Mouse (Mus musculus): ENCODE data around the gene Gm20708.
"Not testable (repeated sequence)": the region's sequence is repeated elsewhere in the genome, so short reads cannot be mapped to it uniquely, and the experiment has no call there.

Gene Gm20708

DNA sequence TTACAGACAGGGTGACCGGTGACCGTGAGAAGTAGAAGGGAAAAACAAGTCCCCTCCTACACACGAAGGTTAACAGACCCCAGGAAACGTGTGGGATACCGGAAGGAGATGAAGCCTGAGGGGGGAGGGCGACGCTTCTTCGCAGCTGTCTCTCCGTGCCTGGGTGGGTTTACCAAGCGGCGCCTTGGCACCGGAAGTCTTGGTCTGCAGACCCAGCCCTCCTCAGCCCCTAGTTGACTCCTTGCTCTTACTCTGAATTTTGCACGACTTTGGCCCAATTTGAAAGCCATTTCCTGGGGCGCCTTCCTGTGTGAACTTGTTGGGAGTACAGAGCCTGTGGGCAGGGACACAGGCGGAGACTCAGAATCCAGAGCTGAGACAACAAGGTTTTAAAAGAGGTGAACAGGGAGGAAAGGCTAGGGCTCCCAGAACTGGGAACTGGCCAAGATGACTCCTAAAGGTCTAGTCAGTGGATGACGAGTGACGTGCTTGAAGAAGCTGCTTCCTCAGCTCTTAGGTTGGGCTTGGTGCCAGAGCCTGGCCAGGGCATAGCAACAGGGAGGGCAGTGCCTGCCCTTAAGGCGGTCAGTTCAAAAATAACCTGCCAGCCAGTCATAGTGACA, 28.2 kb upstream of the Gm20708 start:
- no peak for DNase-seq (ENCODE audit: low spot score in 2 of 2)

DNA sequence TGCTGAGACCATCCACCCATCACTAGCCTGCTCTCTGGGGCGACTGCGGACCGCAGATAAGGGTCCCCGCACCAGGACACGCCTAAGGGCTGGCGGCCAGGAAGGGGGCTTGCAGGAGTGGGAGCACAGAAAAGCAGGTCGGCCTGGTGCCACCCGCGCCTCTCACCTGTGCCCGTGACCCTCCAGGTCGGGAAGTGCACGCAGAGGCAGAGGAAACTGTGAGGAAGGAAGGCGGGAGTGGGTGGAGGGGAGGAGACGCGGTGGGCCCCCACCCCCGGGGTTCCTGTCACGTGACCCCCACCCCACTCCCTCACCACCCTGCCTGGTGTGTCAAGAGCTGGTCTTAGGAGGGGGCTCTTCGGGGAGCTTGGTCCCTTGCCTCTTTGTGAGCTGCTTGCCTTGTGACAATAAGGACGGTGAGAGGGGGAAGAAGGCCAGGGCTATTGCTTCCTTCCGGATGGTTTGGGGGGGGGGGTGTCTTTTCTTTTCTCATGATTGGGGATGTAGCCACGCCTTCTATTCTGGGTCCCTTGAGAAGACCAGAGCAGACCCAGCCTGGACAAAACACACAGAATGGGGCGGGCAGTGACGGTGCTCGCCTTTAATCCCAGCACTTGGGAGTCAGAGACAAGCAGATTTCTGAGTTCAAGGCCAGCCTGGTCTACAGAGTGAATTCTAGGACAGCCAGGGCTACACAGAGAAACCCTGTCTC, 27.3 kb upstream of the Gm20708 start, which contains the start of the genes Tmc8 and Tmc6:
Tmc8 (plus strand) TSS at position 84 of the 712 bp plus-strand sequence.
Tmc6 (minus strand) TSS at position 206 of the 712 bp plus-strand sequence.
- DNase-seq (ENCODE audit: low spot score in 2 of 2), result no peak

DNA sequence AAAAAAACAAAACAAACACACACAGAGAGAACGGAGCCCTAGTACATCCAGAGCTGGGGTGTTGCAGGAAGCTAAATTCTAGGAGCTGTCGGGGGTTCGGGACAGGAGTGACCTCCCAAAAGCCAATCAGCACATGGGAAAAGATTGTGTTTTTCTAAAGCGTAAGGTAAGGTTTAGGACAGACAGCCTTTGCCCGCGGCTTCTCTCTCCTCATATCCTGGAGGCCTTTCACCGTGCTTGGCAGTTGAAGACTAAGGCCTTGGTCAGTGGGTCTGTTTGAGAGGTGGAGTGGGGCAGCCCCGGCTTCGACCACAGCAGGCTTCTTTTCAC, 26.8 kb upstream of the Gm20708 start:
- DNase-seq (ENCODE audit: low spot score in 2 of 2), result no peak

DNA sequence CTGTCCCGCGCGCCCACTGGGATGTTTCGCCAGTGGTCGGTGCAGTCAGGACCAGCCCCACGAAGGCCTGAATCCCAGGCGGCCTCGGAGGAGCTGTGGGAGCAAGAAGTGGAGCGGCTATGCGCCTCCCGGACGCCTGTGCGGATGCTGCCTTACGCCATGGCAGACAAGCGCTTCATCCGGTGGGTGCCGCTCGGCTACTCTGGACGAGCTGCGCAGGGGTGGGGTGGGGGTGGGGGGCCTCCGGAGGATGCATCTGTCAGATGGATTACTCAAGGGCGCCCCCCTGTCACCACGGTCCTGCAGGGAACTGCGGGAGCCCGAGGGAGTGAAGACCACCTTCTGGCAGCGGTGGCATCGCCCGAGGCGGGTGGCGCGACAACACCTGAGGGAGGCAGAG, 26.4 kb upstream of the Gm20708 start:
- no peak for DNase-seq (ENCODE audit: low spot score in 2 of 2)

DNA sequence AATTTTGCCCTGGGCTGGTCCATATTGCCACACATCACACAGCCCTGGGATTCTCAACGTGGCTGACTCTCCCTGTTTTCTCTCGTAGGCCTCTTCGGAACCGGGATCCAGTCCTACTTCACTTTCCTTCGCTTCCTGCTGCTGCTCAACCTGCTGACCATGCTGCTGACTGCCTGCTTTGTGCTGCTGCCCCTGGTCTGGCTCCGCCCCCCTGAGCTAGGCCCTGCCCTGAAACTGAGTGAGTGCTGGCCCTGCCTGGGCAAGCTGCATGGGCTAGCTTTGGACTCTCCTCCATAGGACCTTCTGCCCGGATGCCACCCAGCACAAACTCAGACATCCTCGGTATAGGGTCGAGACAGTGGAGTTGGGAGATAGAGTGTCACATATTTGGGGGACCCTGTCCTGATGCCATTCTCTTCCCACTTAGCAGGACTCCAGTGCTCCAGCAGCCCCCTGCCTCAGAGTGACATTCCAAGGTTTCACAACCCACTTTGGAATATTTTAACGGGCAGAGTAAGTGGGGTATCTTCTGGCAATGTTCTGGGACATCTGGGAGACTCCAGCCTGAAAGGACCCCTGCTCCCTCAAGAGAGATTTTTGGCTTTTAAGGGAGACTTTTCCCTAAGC, 25.7 kb upstream of the Gm20708 start:
- DNase-seq (ENCODE audit: low spot score in 2 of 2), result no peak

DNA sequence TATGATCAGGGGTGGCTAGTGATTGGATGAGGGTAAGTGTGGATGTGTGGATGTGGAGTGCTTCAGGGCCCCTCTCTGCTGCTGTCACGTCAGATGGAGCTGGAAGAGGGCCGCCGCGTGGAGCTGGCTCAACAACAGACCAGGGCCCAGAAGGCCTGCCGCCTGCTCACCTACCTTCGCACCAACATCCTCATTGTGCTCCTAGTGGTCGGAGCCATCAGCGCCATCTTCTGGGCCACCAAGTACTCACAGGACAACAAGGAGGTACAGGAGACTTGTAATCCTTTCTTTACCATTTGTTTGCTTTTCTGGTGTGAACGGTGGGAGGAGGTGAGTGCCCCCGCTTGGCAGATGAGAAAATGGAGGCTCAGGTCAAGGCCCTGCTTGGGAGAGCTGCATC, 23.2 kb upstream of the Gm20708 start:
- DNase-seq (ENCODE audit: low spot score in 2 of 2), result no peak

DNA sequence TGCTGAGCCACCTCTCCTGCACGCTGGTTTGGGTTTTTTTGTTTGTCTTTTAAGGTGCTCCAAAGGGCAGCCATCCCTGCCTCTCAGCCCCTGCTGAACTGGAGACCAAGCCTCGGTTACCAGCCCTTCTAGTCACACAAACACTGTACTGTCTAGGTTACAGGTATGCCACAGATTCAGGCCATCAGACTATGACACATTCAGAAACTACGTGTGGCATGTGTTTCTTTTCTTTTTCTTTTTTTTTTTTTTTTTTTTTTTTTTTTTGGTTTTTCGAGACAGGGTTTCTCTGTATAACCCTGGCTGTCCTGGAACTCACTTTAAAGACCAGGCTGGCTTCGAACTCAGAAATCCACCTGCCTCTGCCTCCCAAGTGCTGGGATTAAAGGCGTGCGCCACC, 21.0 kb upstream of the Gm20708 start:
- not testable (repeated sequence) for DNase-seq (ENCODE audit: low spot score in 2 of 2)

DNA sequence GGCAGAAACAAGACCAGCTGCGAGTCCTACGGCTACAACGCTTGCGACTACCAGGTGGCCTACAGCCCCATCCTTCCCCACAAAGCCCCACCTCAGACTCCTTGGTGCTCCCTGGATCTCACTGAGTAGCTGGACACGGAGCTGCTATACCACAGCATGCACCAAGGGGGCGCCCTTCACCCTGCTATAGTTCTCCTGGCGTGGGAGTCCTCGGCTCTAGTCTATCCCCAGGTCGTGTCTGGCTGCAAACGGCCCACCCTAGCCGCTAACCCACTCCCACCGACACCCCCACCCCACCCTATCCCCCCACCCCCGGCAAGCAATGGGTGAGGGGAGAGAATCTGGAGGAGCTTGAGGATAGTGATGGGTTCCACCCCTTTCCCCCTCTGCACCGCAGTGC, 19.2 kb upstream of the Gm20708 start:
- peak in 1 of 2 experiments; percentile 66 for DNase-seq (ENCODE audit: low spot score in 2 of 2)

DNA sequence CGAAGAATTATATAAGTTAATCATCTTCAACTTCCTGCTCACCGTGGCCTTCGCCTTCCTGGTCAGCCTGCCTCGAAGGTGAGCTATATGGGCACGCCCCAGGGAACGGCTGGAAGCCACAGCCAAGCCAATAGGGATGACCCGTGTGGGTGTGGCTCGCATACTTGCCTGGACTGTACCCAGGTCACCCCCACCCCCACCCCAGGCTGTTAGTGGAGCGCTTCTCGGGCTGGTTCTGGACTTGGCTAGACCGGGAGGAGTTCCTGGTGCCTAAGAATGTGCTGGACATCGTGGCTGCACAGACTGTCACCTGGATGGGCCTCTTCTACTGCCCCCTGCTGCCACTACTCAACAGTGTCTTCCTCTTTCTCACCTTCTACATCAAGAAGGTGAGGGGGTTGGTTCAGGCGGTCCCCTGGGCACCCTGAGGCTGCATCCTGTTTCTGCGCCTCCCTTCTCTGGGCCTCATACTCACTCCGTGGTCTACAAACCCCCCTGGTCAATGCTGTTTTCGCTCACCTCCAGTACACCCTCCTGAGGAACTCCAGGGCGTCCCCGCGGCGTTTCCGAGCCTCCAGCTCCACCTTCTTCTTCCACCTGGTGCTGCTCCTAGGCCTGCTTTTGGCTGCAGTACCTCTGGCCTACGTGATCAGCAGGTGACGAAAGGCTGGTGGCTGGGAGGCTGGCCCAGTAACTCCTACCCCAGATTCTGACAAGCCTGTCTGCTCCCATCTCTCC, 18.6 kb upstream of the Gm20708 start:
- DNase-seq (ENCODE audit: low spot score in 2 of 2), result no peak

DNA sequence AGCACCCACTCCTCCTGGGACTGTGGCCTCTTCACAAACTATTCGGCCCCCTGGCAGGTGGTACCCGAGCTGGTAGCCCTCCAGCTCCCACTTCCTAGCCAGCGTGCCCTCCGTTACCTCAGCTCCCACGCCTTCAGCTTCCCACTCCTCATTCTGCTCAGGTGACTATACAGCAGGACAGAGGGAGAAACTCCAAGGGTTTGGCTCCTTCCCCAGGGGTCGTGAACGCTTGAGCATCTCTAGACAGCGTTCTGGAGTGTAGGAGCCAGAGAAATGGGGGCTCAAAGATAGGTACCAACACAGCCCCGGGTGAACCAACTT, 18.1 kb upstream of the Gm20708 start:
- DNase-seq (ENCODE audit: low spot score in 2 of 2), result no peak

DNA sequence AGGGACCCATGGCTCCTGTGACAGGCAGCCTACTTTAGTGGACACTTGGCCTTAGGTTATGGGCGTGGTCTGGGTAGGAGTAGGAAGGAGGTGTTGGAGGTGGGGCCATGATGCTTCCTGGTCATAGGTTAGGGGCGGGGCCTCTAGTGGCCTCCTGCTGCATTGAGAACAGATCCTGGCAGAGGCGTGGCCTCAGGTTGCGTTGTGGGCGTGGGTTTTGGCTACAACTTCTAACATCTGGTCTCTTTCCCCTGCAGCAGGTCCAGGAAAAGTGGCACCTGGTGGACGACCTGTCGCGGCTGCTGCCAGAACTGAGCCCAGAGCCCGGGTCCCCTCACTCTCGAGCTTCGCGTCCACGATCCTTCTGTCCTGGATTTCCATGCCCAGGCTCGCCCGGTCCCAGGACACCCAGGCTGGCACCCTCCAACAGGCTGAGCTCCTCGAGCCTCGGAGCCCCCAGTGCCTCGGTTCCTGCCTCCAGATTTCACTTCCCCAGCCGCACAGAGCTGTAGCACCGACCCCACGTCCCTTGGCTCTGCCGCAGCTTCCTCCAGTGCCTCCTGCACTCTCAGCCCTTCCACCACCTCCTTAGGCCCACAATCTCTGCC, 17.1 kb upstream of the Gm20708 start:
- no peak for DNase-seq (ENCODE audit: low spot score in 2 of 2)

DNA sequence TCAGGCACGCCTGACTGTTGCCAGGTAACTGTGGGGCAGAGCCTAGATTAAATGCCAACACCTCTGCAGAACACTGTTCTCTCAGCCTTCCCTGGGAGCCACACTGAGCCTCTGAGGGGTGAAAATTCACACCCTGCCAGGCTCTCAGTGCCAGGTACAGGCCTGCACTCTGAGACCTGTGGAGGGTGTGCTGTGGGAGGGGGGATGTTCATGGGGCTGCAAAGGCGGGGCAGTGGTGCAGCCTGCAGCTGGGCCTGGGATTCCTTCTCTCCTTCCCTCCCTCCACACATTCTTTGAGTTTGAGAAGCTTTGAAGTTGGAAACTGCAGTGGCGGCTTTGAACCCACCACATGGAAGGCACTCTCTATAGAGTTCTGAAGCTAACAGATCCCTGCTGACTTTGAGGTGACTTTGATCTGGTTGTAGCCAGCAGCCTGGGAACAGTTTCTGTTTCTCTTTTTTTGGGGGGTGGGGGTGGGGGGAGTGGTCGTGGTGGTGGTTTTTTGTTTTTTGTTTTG, 15.4 kb upstream of the Gm20708 start:
- DNase-seq (ENCODE audit: low spot score in 2 of 2), result no peak

DNA sequence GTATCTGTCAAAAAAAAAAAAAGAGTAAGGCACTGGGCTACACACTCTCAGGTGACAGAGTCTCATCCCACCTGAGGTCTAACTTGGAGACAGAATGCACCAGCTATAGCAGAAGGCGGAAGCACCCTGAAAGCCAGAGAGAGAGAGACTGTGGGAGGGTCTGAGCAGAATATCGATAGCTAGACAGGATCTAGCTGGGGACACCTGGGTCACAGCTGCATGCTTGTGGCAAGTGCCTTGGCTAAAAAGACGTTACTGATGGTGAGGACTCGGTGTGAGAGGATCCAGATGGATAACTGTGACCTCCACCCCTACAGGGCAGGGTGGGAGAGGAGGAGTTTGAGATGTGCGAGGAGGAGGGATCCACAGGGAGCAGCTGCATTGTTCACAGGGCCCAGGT, 12.5 kb upstream of the Gm20708 start:
- DNase-seq (ENCODE audit: low spot score in 2 of 2), result no peak

DNA sequence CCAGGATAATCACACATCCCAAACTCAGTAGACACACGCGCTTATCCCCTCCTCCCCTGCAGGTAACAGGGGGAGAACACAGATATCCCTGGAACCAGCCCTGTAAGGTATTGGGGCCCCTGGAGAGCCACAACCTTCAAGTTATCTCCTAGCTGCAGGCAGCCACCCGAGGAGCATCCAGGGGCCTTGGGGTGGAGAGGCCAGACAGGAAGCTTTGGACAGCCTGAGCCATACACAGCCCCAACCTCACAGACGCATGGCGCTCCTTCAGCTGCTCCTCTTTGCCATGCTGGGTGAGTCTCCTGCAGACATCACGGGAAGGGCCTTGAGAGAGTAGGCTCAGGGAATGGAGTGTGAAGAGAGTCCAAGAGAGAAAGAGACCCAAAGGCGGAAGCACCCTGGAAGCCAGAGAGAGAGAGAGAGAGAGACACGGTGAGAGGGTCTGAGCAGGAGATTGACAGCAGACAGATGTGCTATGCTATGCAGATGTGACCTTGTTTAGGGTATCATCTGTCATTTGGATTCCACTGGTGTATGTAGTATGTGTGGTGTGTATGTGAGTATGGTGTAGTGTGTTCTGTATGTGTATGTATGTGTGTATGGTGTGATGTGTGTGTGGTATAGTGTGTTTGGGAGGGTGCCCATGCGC, 11.8 kb upstream of the Gm20708 start, which contains the start of gene 6030468B19Rik:
6030468B19Rik (plus strand) TSS at position 150 of the 649 bp plus-strand sequence.
- DNase-seq (ENCODE audit: low spot score in 2 of 2), result no peak

DNA sequence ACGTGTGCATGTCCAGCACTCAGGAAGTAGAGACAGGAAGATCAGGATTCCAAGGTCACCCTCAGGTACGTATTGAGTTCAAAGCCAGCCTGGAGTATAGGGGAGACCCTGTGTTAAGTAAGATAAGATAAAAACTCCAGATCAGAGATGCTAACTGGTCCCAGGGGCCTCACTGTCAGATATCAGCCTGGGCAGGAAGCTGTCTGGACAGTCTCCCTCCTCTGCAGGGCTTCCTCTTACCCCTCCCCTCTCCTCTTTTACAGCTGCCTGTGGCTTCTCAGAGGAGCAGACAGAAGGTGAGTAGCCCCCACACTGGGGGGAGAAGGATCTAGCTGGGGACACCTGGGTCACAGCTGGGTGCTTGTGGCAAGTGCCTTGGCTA, 11.3 kb upstream of the Gm20708 start:
- DNase-seq (ENCODE audit: low spot score in 2 of 2), result no peak

DNA sequence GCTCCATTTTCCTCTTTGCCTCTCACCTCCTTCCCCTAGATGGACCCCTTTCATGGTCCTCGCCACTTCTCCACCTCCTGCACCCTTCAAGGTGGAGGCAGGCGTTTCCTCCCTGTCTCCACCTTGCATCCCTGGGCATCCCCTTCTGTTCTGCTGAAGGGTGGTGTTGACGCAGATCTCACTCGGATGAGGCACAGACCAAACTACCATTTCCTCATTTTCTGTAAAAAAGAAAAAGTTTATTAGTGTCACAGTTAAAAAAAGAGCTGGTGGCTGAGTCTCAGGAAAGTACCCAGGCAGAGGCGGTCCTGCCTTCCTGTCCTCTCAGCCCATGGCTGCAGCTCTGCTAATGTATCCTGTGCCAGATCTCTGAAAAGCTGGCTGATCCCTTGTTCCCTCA, 10.3 kb upstream of the Gm20708 start:
- no peak for DNase-seq (ENCODE audit: low spot score in 2 of 2)

DNA sequence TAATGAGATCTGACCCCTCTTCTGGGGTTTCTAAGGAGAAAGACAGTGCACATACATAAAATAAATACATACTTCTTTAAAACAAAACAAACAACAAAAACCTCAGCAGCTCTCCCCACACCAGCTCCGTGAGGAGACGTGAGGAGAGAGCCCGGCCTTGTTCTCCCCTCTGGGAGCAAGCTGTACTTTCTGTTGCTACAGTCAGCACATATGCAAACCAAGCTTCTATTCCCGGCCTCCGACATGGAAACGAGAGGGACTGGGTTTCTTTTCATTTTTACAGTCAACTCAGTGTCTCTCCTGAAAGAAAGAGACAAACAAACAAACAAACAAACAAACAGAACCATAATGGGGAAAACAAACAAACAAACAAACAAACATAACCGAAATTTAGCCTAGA, 9.4 kb upstream of the Gm20708 start:
- no peak for DNase-seq (ENCODE audit: low spot score in 2 of 2)

DNA sequence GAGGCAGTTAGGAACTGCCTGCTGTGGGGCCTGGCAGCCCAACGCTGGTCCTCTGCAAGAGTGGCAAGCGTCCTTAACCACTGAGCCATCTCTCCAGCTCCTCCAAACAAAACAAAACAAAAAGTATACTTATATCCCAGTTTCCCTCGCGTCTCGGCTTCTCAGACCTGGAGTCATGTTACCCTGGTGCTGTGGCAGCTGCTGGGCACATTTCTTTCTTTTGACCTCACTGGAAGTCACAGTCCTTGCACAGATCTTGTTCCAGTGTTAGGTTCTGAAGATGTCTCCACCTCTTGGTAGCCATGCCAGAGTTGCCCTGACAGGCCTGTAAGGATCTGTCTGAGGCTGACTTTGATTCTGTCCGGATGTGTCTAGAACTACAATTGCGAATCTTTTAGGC, 7.8 kb upstream of the Gm20708 start:
- DNase-seq (ENCODE audit: low spot score in 2 of 2), result no peak

DNA sequence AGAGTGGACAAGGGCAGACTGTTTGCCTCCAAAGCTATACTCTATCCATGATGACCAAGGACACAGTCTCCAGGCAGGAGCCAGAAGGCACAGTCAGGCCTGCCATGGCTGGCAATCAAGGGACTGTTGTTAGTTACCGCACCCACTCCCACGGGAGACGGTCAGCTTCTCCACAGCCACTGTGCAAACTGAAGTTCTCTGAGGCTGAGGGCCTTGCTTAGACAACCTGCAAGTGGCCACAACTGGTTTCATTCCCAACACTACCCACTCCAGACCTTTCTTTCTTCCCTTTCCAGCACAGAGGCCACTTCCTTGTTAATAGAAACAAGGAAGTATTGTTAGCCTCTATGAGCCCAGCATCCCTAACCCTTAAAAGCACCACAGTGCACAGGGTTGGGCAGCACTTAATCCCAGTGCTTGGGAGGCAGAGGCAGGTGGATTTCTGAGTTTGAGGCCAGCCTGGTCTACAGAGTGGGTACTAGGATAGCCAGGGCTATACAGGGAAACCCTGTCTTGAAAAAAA, 6.2 kb upstream of the Gm20708 start:
- no peak for DNase-seq (ENCODE audit: low spot score in 2 of 2)

DNA sequence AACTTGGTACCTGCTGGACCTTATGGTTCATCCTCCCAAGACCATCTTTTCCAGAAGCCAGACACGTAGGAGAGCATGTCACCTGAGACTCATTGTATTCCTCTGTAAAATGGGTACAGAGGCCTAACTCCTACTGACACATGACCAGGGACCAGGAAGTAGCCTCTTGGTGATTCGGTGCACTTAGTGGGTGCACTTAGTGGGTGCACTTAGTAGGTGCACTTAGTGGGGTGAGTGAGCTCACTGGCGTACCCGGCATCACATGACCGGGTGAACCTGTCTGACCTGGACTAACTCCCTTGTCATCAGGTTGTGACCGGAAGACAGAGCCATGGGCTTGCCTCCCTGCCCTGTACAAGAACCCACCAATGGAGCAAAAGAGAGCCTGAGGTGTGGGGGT, 2.7 kb upstream of the Gm20708 start:
- no peak for DNase-seq (ENCODE audit: low spot score in 2 of 2)

DNA sequence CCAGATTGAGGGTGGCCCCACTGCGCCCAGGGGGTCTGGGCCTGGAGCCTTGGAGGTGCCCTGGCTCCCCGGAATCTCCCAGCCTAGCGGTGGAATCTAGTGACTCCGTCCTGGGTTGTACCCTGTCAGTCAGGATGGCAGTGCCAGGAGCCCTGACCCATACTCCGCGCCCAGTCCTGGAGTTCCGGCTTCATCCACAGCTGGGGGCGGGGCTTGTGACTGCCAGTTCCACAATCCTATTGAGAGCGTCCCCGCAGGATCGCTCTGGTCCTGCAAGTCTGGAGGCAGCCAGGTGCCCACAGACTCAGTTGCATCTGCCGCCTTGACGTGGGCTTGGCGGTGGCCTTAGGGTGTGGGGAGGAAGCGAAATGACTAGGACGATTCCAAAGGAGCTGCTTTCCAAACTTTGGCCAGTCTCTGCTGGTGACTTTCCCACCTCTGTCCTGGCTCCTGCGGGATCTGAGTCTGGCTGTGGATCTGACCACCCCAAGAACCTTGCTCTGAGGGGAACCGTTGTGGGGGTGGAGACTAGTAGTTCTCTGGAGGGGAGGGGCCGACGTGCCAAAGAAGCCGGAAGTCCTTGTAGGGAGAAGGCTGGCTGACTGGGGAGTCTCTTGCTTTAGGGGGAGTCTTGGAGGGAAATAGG, 1.1 kb downstream of the Gm20708 start:
- DNase-seq (ENCODE audit: low spot score in 2 of 2), result peak; percentile 46 to 56

Measured in frontal cortex, postnatal 36 days (tissue).